17 mouse cellular contexts compared by ENCODE assay signal in genomic region chr16:11632205-11632747, GRCm38 (mm10).
DNase-seq lines count a peak whose midpoint lies in the region; ATAC-seq and TF ChIP-seq lines count a peak whose summit lies in the region.
"Had no signal": no experiment of that assay in that cellular context is flagged by ENCODE, and none has a peak within 500 bp of the region (broad histone marks: within the 10 kb centered on the region; RNA-seq: fewer than 3 reads in every experiment).

No protein-coding gene starts in this region.

- no peak for TF ChIP-seq EP300 in CH12.LX (IDR thresholded peaks at IDR 0.05; ENCODE audit: low read length)

- H3K79me2 ChIP-seq in CH12.LX (replicated peaks; ENCODE audit: control insufficient read depth, extremely low read depth, insufficient read depth, poor library complexity, severe bottlenecking): no peaks in the 10 kb centered on the region

- H3K9ac ChIP-seq in CH12.LX (ENCODE audit: insufficient read depth, low read depth): no peak overlapping the region
- H3K9ac ChIP-seq: limb, embryonic 13.5 days had no signal

- no peaks in the 10 kb centered on the region for H3K27me3 ChIP-seq in CH12.LX (replicated peaks)
- H3K27me3 ChIP-seq: limb, embryonic 13.5 days had no signal

- peaks cover 0 to 13% of the 10 kb centered on the region in 2 experiments for H3K36me3 ChIP-seq in CH12.LX (replicated peaks in 1 of 2; ENCODE audit: control insufficient read depth in 1 of 2, insufficient read depth in 1 of 2, low read length in 1 of 2)
- H3K36me3 ChIP-seq: limb, embryonic 13.5 days had no signal

- no peak for TF ChIP-seq RAD21 in CH12.LX (IDR thresholded peaks at IDR 0.05; ENCODE audit: low read depth, low read length)

- intact Hi-C loops in heart, postnatal 36 days (cut with DNase I): no loop called here

- no peak overlapping the region for H3K4me2 ChIP-seq in CH12.LX (ENCODE audit: insufficient read depth, low read depth, poor library complexity, severe bottlenecking)
- H3K4me2 ChIP-seq: limb, embryonic 13.5 days had no signal

- no peak overlapping the region for H3K27ac ChIP-seq in CH12.LX (ENCODE audit: insufficient read depth, low read depth)
- H3K27ac ChIP-seq: left cerebral cortex, adult 2 months; limb, embryonic 13.5 days had no signal

- dilution Hi-C loops in CH12.LX (cut with MboI; ENCODE audit: extremely low pct_ligation_motif_present, extremely low pct_unique_long_range_greater_than_20kb, low sequenced_read_pairs): no loop called here

- TF ChIP-seq CTCF in CH12.LX (conservative IDR thresholded peaks at IDR 0.05 in 1 of 2, IDR thresholded peaks at IDR 0.05 in 1 of 2; ENCODE audit: low read depth in 2 of 2, low read length in 2 of 2): no peak

- ATAC-seq in hematopoietic stem cell, adult 5-6 weeks (replicated peaks in 1 of 2; ENCODE audit: insufficient read depth in 1 of 2, low FRiP score in 2 of 2, low TSS enrichment in 1 of 2, low read depth in 1 of 2, poor library complexity in 2 of 2, severe bottlenecking in 2 of 2): peak; percentile 69 to 80
- ATAC-seq in megakaryocyte-erythroid progenitor cell, adult 5-6 weeks (replicated peaks; ENCODE audit: low FRiP score, low TSS enrichment, poor library complexity, severe bottlenecking): peak; percentile 64

- in situ Hi-C loops in CH12.LX (cut with MboI; ENCODE audit: low pct_ligation_motif_present, low pct_unique_long_range_greater_than_20kb, low sequenced_read_pairs): no loop called here

- H3K4me1 ChIP-seq in CH12.LX (ENCODE audit: control insufficient read depth in 1 of 2, insufficient read depth in 2 of 2): peaks cover 0 to 20% of the 10 kb centered on the region in 2 experiments; a peak in 2 of 4 replicates

- no peak for TF ChIP-seq POLR2A in CH12.LX (IDR thresholded peaks at IDR 0.05; ENCODE audit: low read depth, low read length)

- H3K9me3 ChIP-seq in CH12.LX (replicated peaks; ENCODE audit: low read length): no peaks in the 10 kb centered on the region
- H3K9me3 ChIP-seq: limb, embryonic 13.5 days had no signal

- no peak overlapping the region for H3K4me3 ChIP-seq in CH12.LX (replicated peaks in 1 of 3; ENCODE audit: low read depth in 2 of 3, low read length in 2 of 3, poor library complexity in 1 of 3)
- H3K4me3 ChIP-seq: erythroblast, embryonic 14.5 days; left cerebral cortex, adult 2 months; limb, embryonic 13.5 days had no signal

- peak; percentile 42 for DNase-seq in heart, adult 11 months
- no peak for DNase-seq in heart, postnatal 36 days
- DNase-seq in CH12.LX (ENCODE audit: extremely low read depth): no peak
- no peak for DNase-seq in kidney, postnatal 10 days
- DNase-seq in layer of hippocampus, postnatal 14 days (ENCODE audit: low spot score in 2 of 2): no peak
- DNase-seq in kidney, postnatal 36 days: no peak
- DNase-seq: B cell, adult 2 months; cerebellum, adult 18-20 months; heart, postnatal 10 days; kidney, postnatal 25 days; lung, postnatal 10 days; midbrain, embryonic 14.5 days had no signal

TF ChIP-seq in CH12.LX, 34 proteins besides CTCF, POLR2A, EP300 and RAD21:
- TF ChIP-seq NRF1 (IDR thresholded peaks at IDR 0.05; ENCODE audit: low read depth, low read length) (peak; percentile 34; the same call in 1 of the 2 replicates), USF2 (conservative IDR thresholded peaks at IDR 0.05; ENCODE audit: low read depth, low read length) (no peak)
